Mouse (Mus musculus) midbrain, postnatal 0 days (tissue): ENCODE measurements around the gene Zfp663. TPM values are rescaled to one million over a fixed set of nuclear protein-coding genes. Genes with fewer than 3 reads are reported as not detected.

Experiments used
- ATAC-seq: fragments of 200-750 bp; cut with Nextera tagmentation; 2 replicates; pipeline ENCODE4 v1.8.0; 2017; ENCODE audit warnings: moderate number of reproducible peaks, mild to moderate bottlenecking, moderate TSS enrichment, moderate library complexity; ENCODE audit not compliant: low FRiP score
- DNase-seq: peaks from one replicate; pipeline ENCODE4 v3.0.0-alpha.2; 2015; ENCODE audit warnings: low spot score
- H3K27ac ChIP-seq: fragments of 300-500 bp; sonication (generic); 2 replicates; pipeline ENCODE4 v1.5.1; 2014; ENCODE audit warnings: low read depth, mild to moderate bottlenecking, low read length, mixed read lengths
- H3K27me3 ChIP-seq: fragments of 300-500 bp; sonication (generic); 2 replicates; pipeline ENCODE4 v1.6.1; 2014; ENCODE audit warnings: low read length, control low read depth, mixed read lengths; ENCODE audit not compliant: insufficient read depth
- H3K36me3 ChIP-seq: fragments of 300-500 bp; sonication (generic); 2 replicates; pipeline ENCODE4 v1.6.1; 2014; ENCODE audit warnings: low read length, control low read depth, mixed read lengths; ENCODE audit not compliant: insufficient read depth
- H3K4me1 ChIP-seq: fragments of 300-500 bp; sonication (generic); 2 replicates; pipeline ENCODE4 v1.6.1; 2014; ENCODE audit warnings: mild to moderate bottlenecking, control low read depth, antibody characterized with exemption, low read length, mixed read lengths; ENCODE audit not compliant: insufficient read depth
- H3K4me2 ChIP-seq: fragments of 300-500 bp; sonication (generic); 2 replicates; pipeline ENCODE4 v1.6.1; 2014; ENCODE audit warnings: low read depth, mild to moderate bottlenecking, low read length, mixed read lengths; ENCODE audit not compliant: poor library complexity, severe bottlenecking
- H3K4me3 ChIP-seq: fragments of 300-500 bp; sonication (generic); 2 replicates; pipeline ENCODE4 v1.5.1; 2014; ENCODE audit warnings: low read depth, mild to moderate bottlenecking, low read length, moderate library complexity
- H3K9ac ChIP-seq: fragments of 300-500 bp; sonication (generic); replicated peaks from 2 replicates; pipeline ENCODE4 v1.6.1; 2014; ENCODE audit warnings: mild to moderate bottlenecking, low read length, moderate library complexity, mixed read lengths; ENCODE audit not compliant: poor library complexity, severe bottlenecking
- H3K9me3 ChIP-seq: fragments of 300-500 bp; sonication (generic); 2 replicates; pipeline ENCODE4 v1.6.1; 2016; ENCODE audit warnings: low read length, control low read depth
- CTCF ChIP-seq: IDR thresholded peaks from 2 replicates; pipeline ENCODE4 v1.5.1; 2016; ENCODE audit warnings: antibody characterized with exemption, mild to moderate bottlenecking
- WGBS: fragments of 180-500 bp; shearing (Covaris S2); extraction: QIAGEN DNeasy Blood & Tissue Kit; methylation state at CpG from one replicate; pipeline ENCODE4 v1.1.7; 2014; 5-methylcytosine and 5-hydroxymethylcytosine counted together
- polyA plus RNA-seq: library from polyadenylated mRNA; unstranded; fragments of >200 nt; fragmentation: Nextera tagmentation; extraction: Ambion mirVana; gene quantifications from 2 replicates; pipeline ENCODE4 v1.2.1, GENCODE M21; 2015
- total RNA-seq: library from RNA; depleted of rRNA; stranded (reverse); fragments of >200 nt; gene quantifications from 2 replicates; pipeline ENCODE4 v1.2.3, GENCODE M21; 2014; rRNA removed

Gene Zfp663
- 4.8 and 10.2 TPM in 2 replicates for total RNA-seq
- polyA plus RNA-seq = 3.8 and 4.3 TPM in 2 replicates

- Histone ChIP-seq H3K4me1 (0 out of 2 replicates have a peak, but pooled peaks cover 5% of the 10 kb centered on the region), H3K4me3 (peak within 1 kb of the TSS; percentile 48), H3K36me3 (no peaks in the 10 kb centered on the region), H3K9me3 (no peaks in the 10 kb centered on the region), H3K27me3 (no peaks in the 10 kb centered on the region), H3K4me2 (peak within 1 kb of the TSS; percentile 72), H3K9ac (peak within 1 kb of the TSS; percentile 61), H3K27ac (peak within 1 kb of the TSS; percentile 68)
- DNase-seq = peak; percentile 65
- TF ChIP-seq CTCF = no peak
- WGBS = under 1% methylated on average over 27 of the region's 27 CpGs
- 0 out of 2 replicates have a peak, but pooled peaks have one; percentile 35 for ATAC-seq
These were observed at the start of gene Zfp663 for GRCm38 (mm10) chr2:165368496-165368895. Gene Zfp663, minus strand, starts transcription at chr2:165368729.

GRCm38 (mm10) chr2:165417291-165417690, 48.8 kb upstream of the Zfp663 start:
- H3K4me1 ChIP-seq = peaks cover 3% of the 10 kb centered on the region; the same call in 1 of the 2 replicates
- H3K4me3 ChIP-seq = no peak overlapping the region
- no peaks in the 10 kb centered on the region for H3K9me3 ChIP-seq
- H3K4me2 ChIP-seq = no peak overlapping the region
- H3K36me3 ChIP-seq = no peaks in the 10 kb centered on the region
- peak; percentile 53; the same call in 1 of the 2 replicates for ATAC-seq
- H3K27ac ChIP-seq = no peak overlapping the region
- DNase-seq = peak; percentile 82
- H3K27me3 ChIP-seq = no peaks in the 10 kb centered on the region
- no peak overlapping the region for H3K9ac ChIP-seq
- TF ChIP-seq CTCF = no peak
- WGBS = 33% methylated on average over 7 of the region's 7 CpGs

GRCm38 (mm10) chr2:165415795-165416194, 47.3 kb upstream of the Zfp663 start:
- H3K4me1 ChIP-seq = peaks cover 3% of the 10 kb centered on the region; the same call in 1 of the 2 replicates
- no peaks in the 10 kb centered on the region for H3K27me3 ChIP-seq
- H3K4me3 ChIP-seq = no peak overlapping the region
- H3K27ac ChIP-seq = no peak overlapping the region
- H3K9me3 ChIP-seq = no peaks in the 10 kb centered on the region
- no peak overlapping the region for H3K9ac ChIP-seq
- ATAC-seq (no peak), DNase-seq (no peak)
- WGBS = 64% methylated on average over 6 of the region's 6 CpGs
- H3K4me2 ChIP-seq = no peak overlapping the region
- TF ChIP-seq CTCF = no peak
- no peaks in the 10 kb centered on the region for H3K36me3 ChIP-seq

GRCm38 (mm10) chr2:165415141-165415721, 46.7 kb upstream of the Zfp663 start:
- H3K4me2 ChIP-seq = no peak overlapping the region
- WGBS = 26% methylated on average over 11 of the region's 11 CpGs
- TF ChIP-seq CTCF = no peak
- no peaks in the 10 kb centered on the region for H3K36me3 ChIP-seq
- DNase-seq (no peak), ATAC-seq (no peak)
- no peaks in the 10 kb centered on the region for H3K27me3 ChIP-seq
- no peaks in the 10 kb centered on the region for H3K9me3 ChIP-seq
- H3K4me3 ChIP-seq = no peak overlapping the region
- H3K27ac ChIP-seq = no peak overlapping the region
- H3K9ac ChIP-seq = no peak overlapping the region
- peaks cover 3% of the 10 kb centered on the region; the same call in 1 of the 2 replicates for H3K4me1 ChIP-seq

- no peak overlapping the region for H3K4me3 ChIP-seq
- H3K4me1 ChIP-seq = 0 out of 2 replicates have a peak, but pooled peaks cover 3% of the 10 kb centered on the region
- H3K27me3 ChIP-seq = no peaks in the 10 kb centered on the region
- DNase-seq (no peak), ATAC-seq (no peak)
- no peak for TF ChIP-seq CTCF
- H3K27ac ChIP-seq = no peak overlapping the region
- no peak overlapping the region for H3K4me2 ChIP-seq
- no peaks in the 10 kb centered on the region for H3K9me3 ChIP-seq
- H3K36me3 ChIP-seq = no peaks in the 10 kb centered on the region
- no peak overlapping the region for H3K9ac ChIP-seq
- 69% methylated on average over 5 of the region's 5 CpGs for WGBS
These were observed 45.8 kb upstream of the Zfp663 start for GRCm38 (mm10) chr2:165414321-165414720.

- no peak for TF ChIP-seq CTCF
- Histone ChIP-seq H3K27me3 (no peaks in the 10 kb centered on the region), H3K27ac (no peak overlapping the region), H3K36me3 (no peaks in the 10 kb centered on the region), H3K9me3 (no peaks in the 10 kb centered on the region), H3K4me2 (no peak overlapping the region), H3K4me1 (0 out of 2 replicates have a peak, but pooled peaks cover 3% of the 10 kb centered on the region), H3K4me3 (no peak overlapping the region), H3K9ac (no peak overlapping the region; the same call in 1 of the 2 replicates)
- no peak for ATAC-seq
- 35% methylated on average over 3 of the region's 3 CpGs for WGBS
- DNase-seq = peak; percentile 34
These were observed 45.4 kb upstream of the Zfp663 start for GRCm38 (mm10) chr2:165413884-165414283.
